In genomic region chr8:126565954-126566445, GRCm38 (mm10) we compare ENCODE assay signal across 8 mouse cellular contexts. TPM values are rescaled to one million over a fixed set of nuclear protein-coding genes. Genes with fewer than 3 reads are reported as not detected.
A peak's percentile ranks its signal among the peaks of the same experiment; 100 is the strongest.
DNase-seq lines count a peak whose midpoint lies in the region; ATAC-seq lines count a peak whose summit lies in the region.

No protein-coding gene starts in this region.

- H3K9ac ChIP-seq in intestine, embryonic 15.5 days: no peak overlapping the region
- peak overlapping the region; percentile 4; the same call in 1 of the 2 replicates for H3K9ac ChIP-seq in midbrain, embryonic 16.5 days (ENCODE audit: low read depth, low read length)

- H3K4me3 ChIP-seq in intestine, embryonic 15.5 days (replicated peaks): no peak overlapping the region
- no peak overlapping the region for H3K4me3 ChIP-seq in midbrain, embryonic 16.5 days (ENCODE audit: low read depth, low read length)

- 63% methylated on average over 6 of the region's 6 CpGs for WGBS in intestine, embryonic 15.5 days
- 51% methylated on average over 6 of the region's 6 CpGs for WGBS in midbrain, embryonic 16.5 days

- intact Hi-C loops in left cerebral cortex, postnatal 36 days (cut with DNase I): no loop called here

- peaks cover 16% of the 10 kb centered on the region for H3K4me1 ChIP-seq in intestine, embryonic 15.5 days (replicated peaks)
- H3K4me1 ChIP-seq in midbrain, embryonic 16.5 days (ENCODE audit: control insufficient read depth, insufficient read depth, low read length): peaks cover 29% of the 10 kb centered on the region

- 0 out of 2 replicates have a peak, but pooled peaks have one; percentile 27 for ATAC-seq in intestine, embryonic 15.5 days
- ATAC-seq in midbrain, embryonic 16.5 days: peak; percentile 58

- DNase-seq in thymus, postnatal 4 days: peak; percentile 30
- DNase-seq in thymus, postnatal 36 days: no peak
- DNase-seq in heart, adult 11 months: peak; percentile 99
- DNase-seq in left cerebral cortex, postnatal 36 days (ENCODE audit: low spot score in 2 of 2): no peak
- DNase-seq in cerebellum, adult 9-11 months: no peak
- no peak for DNase-seq in frontal cortex, postnatal 10 days (ENCODE audit: low spot score in 2 of 2)

- no peaks in the 10 kb centered on the region for H3K27me3 ChIP-seq in intestine, embryonic 15.5 days (replicated peaks)
- H3K27me3 ChIP-seq in midbrain, embryonic 16.5 days (ENCODE audit: control insufficient read depth, insufficient read depth, low read depth, low read length): no peaks in the 10 kb centered on the region

- no peak overlapping the region for H3K4me2 ChIP-seq in intestine, embryonic 15.5 days (replicated peaks)
- no peak overlapping the region; the same call in 1 of the 2 replicates for H3K4me2 ChIP-seq in midbrain, embryonic 16.5 days (ENCODE audit: low read length)

- peak overlapping the region; percentile 78 for H3K27ac ChIP-seq in intestine, embryonic 15.5 days
- peak overlapping the region; percentile 74; the same call in 1 of the 2 replicates for H3K27ac ChIP-seq in midbrain, embryonic 16.5 days (ENCODE audit: low read length)

- H3K9me3 ChIP-seq in intestine, embryonic 15.5 days: no peaks in the 10 kb centered on the region
- H3K9me3 ChIP-seq in midbrain, embryonic 16.5 days (replicated peaks; ENCODE audit: control insufficient read depth, low read length, poor library complexity, severe bottlenecking): no peaks in the 10 kb centered on the region

- H3K36me3 ChIP-seq in intestine, embryonic 15.5 days: no peaks in the 10 kb centered on the region
- no peaks in the 10 kb centered on the region for H3K36me3 ChIP-seq in midbrain, embryonic 16.5 days (ENCODE audit: control insufficient read depth, insufficient read depth, low read length)

RNA-seq across cellular contexts. Expression of gene Irf2bp2, which starts 27.8 kb away (rescaled TPM):
- polyA plus RNA-seq in intestine, embryonic 15.5 days (2015; fragmentation: Nextera tagmentation; extraction: Ambion mirVana): 14.1 and 16.1 TPM in 2 replicates
- polyA plus RNA-seq in midbrain, embryonic 16.5 days (2015; fragmentation: Nextera tagmentation; extraction: Ambion mirVana): 9.6 and 9.9 TPM in 2 replicates
- total RNA-seq in left cerebral cortex, postnatal 36 days (2021): 10 to 100 TPM; 54.3 to 63.3 TPM

Comparison
In these comparisons a context has a peak if more than half of its experiments do, and no peak if none do; other contexts are left out.
1. DNase-seq: peak in thymus, postnatal 4 days (single experiment) and heart, adult 11 months (single experiment); none in thymus, postnatal 36 days (0 of 2), left cerebral cortex, postnatal 36 days (0 of 2), cerebellum, adult 9-11 months (single experiment) and frontal cortex, postnatal 10 days (0 of 2).